Mouse (Mus musculus): ENCODE results near the gene Zfp618.

DNA sequence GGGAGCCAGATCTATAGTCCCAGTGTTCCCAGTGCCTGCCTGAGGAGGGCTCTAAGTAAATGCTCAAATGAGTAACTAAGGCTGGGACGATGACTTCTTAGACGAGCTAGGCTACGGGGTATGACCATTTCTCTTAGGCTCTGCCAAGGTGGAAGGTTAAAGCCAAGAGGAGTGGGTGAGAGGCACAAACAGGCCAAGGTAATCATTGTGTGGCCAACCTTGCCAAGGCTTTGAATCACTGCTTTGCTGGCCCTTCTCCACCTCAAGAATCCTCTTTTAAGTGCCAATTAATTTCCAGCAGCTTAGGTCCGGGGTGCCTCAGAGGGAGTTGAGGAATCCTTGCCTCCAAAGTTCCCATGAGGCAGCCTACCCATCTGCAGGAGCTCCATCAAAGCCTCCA, 204.7 kb downstream of the Zfp618 start:
- TF ChIP-seq CTCF (IDR thresholded peaks at IDR 0.05; ENCODE audit: extremely low read depth, insufficient read depth, low read length), result no peak
- no peak for TF ChIP-seq POLR2A (IDR thresholded peaks at IDR 0.05; ENCODE audit: extremely low read depth, insufficient read depth, low read length)

All from cortical plate, adult 2 months (tissue).